Comparison of ENCODE assay signal across 7 mouse cellular contexts in the genomic region with DNA sequence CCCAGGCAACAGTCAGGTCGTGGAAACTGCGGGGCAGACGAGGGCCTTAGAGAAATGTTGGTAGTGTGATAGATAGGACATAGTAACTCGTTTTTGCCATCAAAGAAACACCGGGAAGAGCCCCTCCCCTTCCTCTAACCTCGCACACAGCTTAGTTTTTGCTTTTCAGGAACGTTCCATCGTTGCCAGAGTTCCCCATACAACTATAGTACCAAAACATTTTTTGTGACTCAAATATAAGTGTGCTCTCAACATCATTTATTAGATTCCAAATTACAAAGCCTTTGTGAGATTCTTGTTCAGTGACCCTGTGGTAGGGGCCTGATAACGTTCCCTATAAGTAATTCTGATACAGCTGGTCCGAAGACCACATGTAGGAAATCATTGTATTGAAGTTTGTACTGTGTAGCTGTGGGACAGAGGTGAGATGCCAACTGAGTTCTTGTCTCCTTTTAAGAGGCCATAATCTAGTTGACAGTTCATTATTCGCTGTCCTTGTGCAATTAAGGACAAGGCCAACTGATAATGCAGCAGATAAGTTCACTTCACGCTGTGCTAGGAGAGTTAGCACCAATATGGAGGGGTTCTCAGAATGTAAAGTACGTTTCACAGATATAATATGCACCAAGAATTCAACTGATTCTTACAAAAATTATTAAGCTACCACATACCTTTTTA. TPM values are rescaled to one million over a fixed set of nuclear protein-coding genes. Genes with fewer than 3 reads are reported as not detected.
DNase-seq lines count a peak whose midpoint lies in the region; ATAC-seq and TF ChIP-seq lines count a peak whose summit lies in the region.

No protein-coding gene starts in this region.

- TF ChIP-seq CTCF in lung, adult 2 months (IDR thresholded peaks at IDR 0.05; ENCODE audit: insufficient read depth, low read length): no peak

- WGBS in lung, adult 2 months: 19% methylated on average over 13 of the region's 13 CpGs
- 22% methylated on average over 13 of the region's 13 CpGs for WGBS in embryonic facial prominence, embryonic 13.5 days
- 16% methylated on average over 13 of the region's 13 CpGs for WGBS in intestine, embryonic 16.5 days
- WGBS in neural tube, embryonic 14.5 days: 22% methylated on average over 13 of the region's 13 CpGs

- H3K4me1 ChIP-seq in lung, adult 2 months (ENCODE audit: control insufficient read depth, insufficient read depth, low read length): peaks cover 20% of the 10 kb centered on the region
- peaks cover 37% of the 10 kb centered on the region for H3K4me1 ChIP-seq in embryonic facial prominence, embryonic 13.5 days
- peaks cover 35% of the 10 kb centered on the region for H3K4me1 ChIP-seq in intestine, embryonic 16.5 days (ENCODE audit: control insufficient read depth, insufficient read depth, low read length)
- H3K4me1 ChIP-seq in neural tube, embryonic 14.5 days (ENCODE audit: control insufficient read depth, insufficient read depth, low read length): peaks cover 32% of the 10 kb centered on the region

- H3K27ac ChIP-seq in embryonic facial prominence, embryonic 13.5 days: peak overlapping the region; percentile 93
- peak overlapping the region; percentile 93 for H3K27ac ChIP-seq in intestine, embryonic 16.5 days (ENCODE audit: low read length)
- peak overlapping the region; percentile 88 for H3K27ac ChIP-seq in neural tube, embryonic 14.5 days (ENCODE audit: low read depth, low read length)

- DNase-seq in lung, adult 2 months: no peak
- no peak for DNase-seq in lung, adult 18-20 months
- no peak for DNase-seq in right cerebral cortex, postnatal 25 days
- no peak for DNase-seq in adrenal gland, postnatal 36 days

- H3K27me3 ChIP-seq in embryonic facial prominence, embryonic 13.5 days: no peaks in the 10 kb centered on the region
- no peaks in the 10 kb centered on the region for H3K27me3 ChIP-seq in intestine, embryonic 16.5 days (replicated peaks; ENCODE audit: control insufficient read depth, insufficient read depth, low read length)
- H3K27me3 ChIP-seq in neural tube, embryonic 14.5 days (ENCODE audit: control insufficient read depth, insufficient read depth, low read length): no peaks in the 10 kb centered on the region

- peaks cover 19% of the 10 kb centered on the region for H3K36me3 ChIP-seq in embryonic facial prominence, embryonic 13.5 days
- peaks cover 3% of the 10 kb centered on the region; the same call in 1 of the 2 replicates for H3K36me3 ChIP-seq in intestine, embryonic 16.5 days (ENCODE audit: control insufficient read depth, insufficient read depth, low read length)
- H3K36me3 ChIP-seq in neural tube, embryonic 14.5 days (ENCODE audit: control insufficient read depth, insufficient read depth, low read length): peaks cover 3% of the 10 kb centered on the region; the same call in 1 of the 2 replicates

- no peak for ATAC-seq in embryonic facial prominence, embryonic 13.5 days (ENCODE audit: insufficient number of reproducible peaks, insufficient read depth, low FRiP score, low TSS enrichment, low read depth)
- ATAC-seq in intestine, embryonic 16.5 days: no peak
- ATAC-seq in neural tube, embryonic 14.5 days (ENCODE audit: low read depth): no peak

- peak overlapping the region; percentile 81 for H3K9ac ChIP-seq in embryonic facial prominence, embryonic 13.5 days
- peak overlapping the region; percentile 81 for H3K9ac ChIP-seq in intestine, embryonic 16.5 days (ENCODE audit: low read depth, low read length)
- H3K9ac ChIP-seq in neural tube, embryonic 14.5 days (replicated peaks; ENCODE audit: low read depth, low read length): peak overlapping the region; percentile 57

- H3K4me2 ChIP-seq in embryonic facial prominence, embryonic 13.5 days: peak overlapping the region; percentile 63
- H3K4me2 ChIP-seq in intestine, embryonic 16.5 days (ENCODE audit: low read depth, low read length): peak overlapping the region; percentile 65
- H3K4me2 ChIP-seq in neural tube, embryonic 14.5 days (ENCODE audit: low read depth, low read length): peak overlapping the region; percentile 47

- 0 out of 2 replicates have a peak, but pooled peaks have one; percentile 43 for TF ChIP-seq POLR2A in lung, adult 2 months (IDR thresholded peaks at IDR 0.05; ENCODE audit: borderline replicate concordance, extremely low read depth, low read depth, low read length)

- peak overlapping the region; percentile 96 for H3K4me3 ChIP-seq in lung, adult 2 months (replicated peaks; ENCODE audit: extremely low read depth, low read depth, low read length)
- peak overlapping the region; percentile 90 for H3K4me3 ChIP-seq in embryonic facial prominence, embryonic 13.5 days
- H3K4me3 ChIP-seq in intestine, embryonic 16.5 days (ENCODE audit: low read length): peak overlapping the region; percentile 95
- peak overlapping the region; percentile 83 for H3K4me3 ChIP-seq in neural tube, embryonic 14.5 days (ENCODE audit: low read depth, low read length)

- H3K9me3 ChIP-seq in embryonic facial prominence, embryonic 13.5 days: no peaks in the 10 kb centered on the region
- no peaks in the 10 kb centered on the region for H3K9me3 ChIP-seq in intestine, embryonic 16.5 days (ENCODE audit: control insufficient read depth, low read length)
- H3K9me3 ChIP-seq in neural tube, embryonic 14.5 days (ENCODE audit: control insufficient read depth, low read length): no peaks in the 10 kb centered on the region

RNA-seq across cellular contexts. Expression of a gene that starts 0.9 kb away (rescaled TPM):
- polyA plus RNA-seq in lung, adult 2 months (2012; rRNA removed): 225 and 264 TPM in 2 replicates
- polyA plus RNA-seq in embryonic facial prominence, embryonic 13.5 days (2015; fragmentation: Nextera tagmentation; extraction: Ambion mirVana): 61.7 and 66.5 TPM in 2 replicates
- 51.7 and 52.5 TPM in 2 replicates for polyA plus RNA-seq in intestine, embryonic 16.5 days (2015; fragmentation: Nextera tagmentation; extraction: Ambion mirVana)
- polyA plus RNA-seq in neural tube, embryonic 14.5 days (2014; fragmentation: Nextera tagmentation; extraction: Ambion mirVana): 39.7 and 51.7 TPM in 2 replicates
- 100 to 1,000 TPM; 526 to 605 TPM for total RNA-seq in adrenal gland, postnatal 36 days (2021)

RNA-seq across cellular contexts. Expression of a gene that starts 19.0 kb away (rescaled TPM):
- polyA plus RNA-seq in lung, adult 2 months (2012; rRNA removed): 39.7 and 44.8 TPM in 2 replicates
- polyA plus RNA-seq in embryonic facial prominence, embryonic 13.5 days (2015; fragmentation: Nextera tagmentation; extraction: Ambion mirVana): 123 and 125 TPM in 2 replicates
- polyA plus RNA-seq in intestine, embryonic 16.5 days (2015; fragmentation: Nextera tagmentation; extraction: Ambion mirVana): 76.6 and 81.4 TPM in 2 replicates
- 10.9 and 33.9 TPM in 2 replicates for polyA plus RNA-seq in neural tube, embryonic 14.5 days (2014; fragmentation: Nextera tagmentation; extraction: Ambion mirVana)
- total RNA-seq in adrenal gland, postnatal 36 days (2021): 10 to 100 TPM; 57.4 to 63.3 TPM

RNA-seq across cellular contexts. Expression of a gene that starts 41.8 kb away (rescaled TPM):
- 15.3 and 19.0 TPM in 2 replicates for polyA plus RNA-seq in lung, adult 2 months (2012; rRNA removed)
- 164 and 170 TPM in 2 replicates for polyA plus RNA-seq in embryonic facial prominence, embryonic 13.5 days (2015; fragmentation: Nextera tagmentation; extraction: Ambion mirVana)
- 65.1 and 74.5 TPM in 2 replicates for polyA plus RNA-seq in intestine, embryonic 16.5 days (2015; fragmentation: Nextera tagmentation; extraction: Ambion mirVana)
- 62.5 and 66.5 TPM in 2 replicates for polyA plus RNA-seq in neural tube, embryonic 14.5 days (2014; fragmentation: Nextera tagmentation; extraction: Ambion mirVana)
- total RNA-seq in adrenal gland, postnatal 36 days (2021): 10 to 100 TPM; 77.2 to 78.2 TPM

RNA-seq across cellular contexts. Expression of a gene that starts 53.3 kb away (rescaled TPM):
- polyA plus RNA-seq in lung, adult 2 months (2012; rRNA removed): 23.5 and 26.8 TPM in 2 replicates
- polyA plus RNA-seq in embryonic facial prominence, embryonic 13.5 days (2015; fragmentation: Nextera tagmentation; extraction: Ambion mirVana): 23.5 TPM in 2 replicates
- polyA plus RNA-seq in intestine, embryonic 16.5 days (2015; fragmentation: Nextera tagmentation; extraction: Ambion mirVana): 11.8 and 13.1 TPM in 2 replicates
- 43.9 and 51.2 TPM in 2 replicates for polyA plus RNA-seq in neural tube, embryonic 14.5 days (2014; fragmentation: Nextera tagmentation; extraction: Ambion mirVana)
- 10 to 100 TPM; 21.1 to 35.0 TPM for total RNA-seq in adrenal gland, postnatal 36 days (2021)
